Mouse (Mus musculus) heart, adult 2 months (tissue): Measurements from ENCODE around the gene Tbc1d14. TPM values are rescaled to one million over a fixed set of nuclear protein-coding genes. Genes with fewer than 3 reads are reported as not detected.
A peak's percentile ranks its signal among the peaks of the same experiment; 100 is the strongest.

ENCODE experiments used
- DNase-seq, 2 experiments: peaks; one replicate each; pipeline ENCODE4 v3.0.0; 2021
- H3K27ac ChIP-seq: fragments of 200-600 bp; 2 replicates; pipeline ENCODE4 v1.8.1; 2022
- H3K27me3 ChIP-seq: fragments of 200-500 bp; 2 replicates; pipeline ENCODE4 v1.6.1; 2012; ENCODE audit warnings: mild to moderate bottlenecking, low read length, inconsistent platforms, mixed read lengths; ENCODE audit not compliant: control insufficient read depth, insufficient read depth
- H3K36me3 ChIP-seq: fragments of 200-500 bp; 2 replicates; pipeline ENCODE4 v1.6.1; 2012; ENCODE audit warnings: low read length, inconsistent platforms; ENCODE audit not compliant: control insufficient read depth, insufficient read depth
- H3K4me1 ChIP-seq: fragments of 200-500 bp; 2 replicates; pipeline ENCODE4 v1.6.1; 2011; ENCODE audit warnings: low read length; ENCODE audit not compliant: control insufficient read depth, insufficient read depth
- H3K4me3 ChIP-seq: fragments of 200-600 bp; 2 replicates; pipeline ENCODE4 v1.8.1; 2022
- H3K79me2 ChIP-seq: fragments of 200-500 bp; replicated peaks from 2 replicates; pipeline ENCODE4 v1.6.1; 2012; ENCODE audit warnings: mild to moderate bottlenecking, inconsistent platforms, low read length, moderate library complexity, mixed read lengths; ENCODE audit not compliant: control insufficient read depth, insufficient read depth
- H3K9ac ChIP-seq: fragments of 200-500 bp; 2 replicates; pipeline ENCODE4 v1.6.1; 2012; ENCODE audit warnings: low read depth, mild to moderate bottlenecking, control low read depth, inconsistent platforms, low read length, mixed read lengths
- CTCF ChIP-seq: fragments of 200-600 bp; IDR thresholded peaks from 2 replicates; pipeline ENCODE4 v1.8.1; 2022; ENCODE audit warnings: antibody characterized with exemption, mild to moderate bottlenecking, moderate library complexity
- EP300 ChIP-seq: fragments of 200-500 bp; IDR thresholded peaks from 2 replicates; pipeline ENCODE4 v1.6.1; 2011; ENCODE audit warnings: low read depth, low read length, control low read depth; ENCODE audit not compliant: insufficient read depth
- POLR2A ChIP-seq: fragments of 200-500 bp; IDR thresholded peaks from 2 replicates; pipeline ENCODE4 v1.6.1; 2011; ENCODE audit warnings: mild to moderate bottlenecking, low read depth, low read length, control low read depth; ENCODE audit not compliant: insufficient read depth
- WGBS: fragments of 180-500 bp; shearing (Covaris S2); methylation state at CpG from one replicate; pipeline ENCODE4 v1.1.7; 2018; 5-methylcytosine and 5-hydroxymethylcytosine counted together
- intact Hi-C: fragments of 180-260 bp; cut with DNase I; formaldehyde crosslinking; loops from one replicate; pipeline ENCODE4 v1.15.1; 2025
- polyA plus RNA-seq: library from polyadenylated mRNA; depleted of rRNA; stranded (reverse); fragments of >200 nt; gene quantifications from 2 replicates; pipeline ENCODE4 v1.2.3, GENCODE M21; 2012
- total RNA-seq, 2 experiments: library from RNA; stranded (reverse); gene quantifications; 2 replicates each; pipeline ENCODE4 v1.2.3; 2021

The Tbc1d14 gene
- total and polyA plus RNA-seq, 3 experiments, result 11.7 to 13.0 (median 12.4) TPM

- H3K36me3 ChIP-seq, result peaks cover 8% of the 10 kb centered on the region; the same call in 1 of the 2 replicates
- TF ChIP-seq POLR2A, result no peak
- no peak for TF ChIP-seq CTCF
- TF ChIP-seq EP300, result no peak
These were observed 22.4 kb downstream of the Tbc1d14 start for GRCm38 (mm10) chr5:36570546-36571245.

GRCm38 (mm10) chr5:36570098-36570497 lies 23.0 kb downstream of the Tbc1d14 start:
- 90% methylated on average over 7 of the region's 7 CpGs for WGBS
- Histone ChIP-seq H3K79me2 (peaks cover 2% of the 10 kb centered on the region), H3K27me3 (no peaks in the 10 kb centered on the region), H3K4me3 (no peak overlapping the region), H3K4me1 (peaks cover 15% of the 10 kb centered on the region), H3K36me3 (peaks cover 8% of the 10 kb centered on the region; the same call in 1 of the 2 replicates), H3K9ac (no peak overlapping the region), H3K27ac (no peak overlapping the region)
- no peak for TF ChIP-seq CTCF
- no peak for DNase-seq
- intact Hi-C loops, result no loop called here

More at GRCm38 (mm10) chr5:36570546-36571245, 22.4 kb downstream of the Tbc1d14 start:
- WGBS, result 71% methylated on average over 4 of the region's 4 CpGs
- H3K27me3 ChIP-seq, result no peaks in the 10 kb centered on the region
- peaks cover 19% of the 10 kb centered on the region for H3K4me1 ChIP-seq
- peaks cover 2% of the 10 kb centered on the region for H3K79me2 ChIP-seq
- no peak for DNase-seq
- no peak overlapping the region for H3K27ac ChIP-seq
- intact Hi-C loops, result no loop called here
- H3K4me3 ChIP-seq, result no peak overlapping the region
- no peak overlapping the region for H3K9ac ChIP-seq

DNA sequence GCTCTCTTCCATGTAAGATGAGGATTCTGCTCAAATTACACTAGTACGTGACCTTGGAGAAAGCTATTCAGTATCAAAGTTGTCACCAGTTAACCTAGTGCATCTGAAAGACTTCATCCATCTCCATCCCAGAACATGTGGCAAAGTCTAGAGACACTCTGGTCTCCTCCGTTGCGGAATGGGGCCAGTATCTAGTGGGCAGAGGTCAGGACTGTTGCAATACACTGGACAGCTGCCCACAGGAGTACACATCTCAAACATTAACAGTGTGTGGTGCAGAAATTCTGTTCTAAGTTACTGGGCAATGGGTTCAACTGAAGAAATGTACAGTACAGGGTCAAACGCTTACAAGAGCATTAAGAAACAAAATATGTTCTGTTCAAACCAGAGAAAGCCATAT lies 25.0 kb downstream of the Tbc1d14 start:
- intact Hi-C loops, result no loop called here

GRCm38 (mm10) chr5:36567627-36568026 lies 25.4 kb downstream of the Tbc1d14 start:
- H3K4me3 ChIP-seq, result no peak overlapping the region
- intact Hi-C loops, result no loop called here
- no peak overlapping the region for H3K9ac ChIP-seq
- no peaks in the 10 kb centered on the region for H3K27me3 ChIP-seq
- peaks cover 9% of the 10 kb centered on the region for H3K4me1 ChIP-seq
- peaks cover 2% of the 10 kb centered on the region; the same call in 1 of the 2 replicates for H3K36me3 ChIP-seq
- H3K79me2 ChIP-seq, result peaks cover 2% of the 10 kb centered on the region
- WGBS, result 38% methylated on average over 2 of the region's 2 CpGs
- TF ChIP-seq POLR2A (no peak), CTCF (no peak), EP300 (no peak)
- no peak overlapping the region for H3K27ac ChIP-seq
- no peak for DNase-seq

More for the DNA sequence above, 25.0 kb downstream of the Tbc1d14 start:
- DNase-seq, result peak in 1 of 2 experiments; percentile 29
- peaks cover 2% of the 10 kb centered on the region for H3K79me2 ChIP-seq
- no peak overlapping the region for H3K9ac ChIP-seq
- peaks cover 9% of the 10 kb centered on the region for H3K4me1 ChIP-seq
- no peaks in the 10 kb centered on the region for H3K27me3 ChIP-seq
- H3K36me3 ChIP-seq, result peaks cover 2% of the 10 kb centered on the region; the same call in 1 of the 2 replicates
- WGBS, result 69% methylated on average over 4 of the region's 4 CpGs
- no peak for TF ChIP-seq EP300
- TF ChIP-seq CTCF, result no peak
- no peak for TF ChIP-seq POLR2A
- H3K4me3 ChIP-seq, result no peak overlapping the region
- no peak overlapping the region for H3K27ac ChIP-seq

DNA sequence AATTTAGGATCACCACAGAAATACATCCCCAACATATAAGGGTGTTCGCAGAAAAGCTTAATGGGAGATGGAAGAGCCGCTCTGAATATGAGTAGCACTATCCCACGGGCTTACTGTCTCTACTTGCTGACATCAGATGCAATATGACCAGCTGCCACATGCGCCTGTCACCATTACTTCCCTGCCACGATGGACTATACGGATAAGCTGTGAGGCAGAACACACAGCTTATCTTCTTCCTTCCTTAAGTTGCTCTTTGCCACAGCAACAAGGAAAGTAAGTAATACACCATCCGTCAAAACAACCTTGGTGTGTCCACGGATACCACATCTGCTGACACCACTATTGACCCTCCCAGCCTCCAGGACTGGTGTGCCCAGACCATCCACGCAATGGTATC lies 28.5 kb downstream of the Tbc1d14 start:
- no peak overlapping the region for H3K9ac ChIP-seq
- TF ChIP-seq POLR2A (no peak), EP300 (no peak), CTCF (no peak)
- H3K36me3 ChIP-seq, result peaks cover 2% of the 10 kb centered on the region
- H3K79me2 ChIP-seq, result no peaks in the 10 kb centered on the region; the same call in 1 of the 2 replicates
- no peak overlapping the region for H3K27ac ChIP-seq
- DNase-seq, result no peak
- no peak overlapping the region for H3K4me3 ChIP-seq
- WGBS, result 55% methylated on average over 9 of the region's 9 CpGs
- intact Hi-C loops, result no loop called here
- H3K4me1 ChIP-seq, result peaks cover 11% of the 10 kb centered on the region
- H3K27me3 ChIP-seq, result no peaks in the 10 kb centered on the region

GRCm38 (mm10) chr5:36563741-36564140 lies 29.3 kb downstream of the Tbc1d14 start:
- 79% methylated on average over 6 of the region's 6 CpGs for WGBS
- H3K27me3 ChIP-seq, result no peaks in the 10 kb centered on the region
- peaks cover 11% of the 10 kb centered on the region for H3K4me1 ChIP-seq
- H3K27ac ChIP-seq, result no peak overlapping the region
- H3K9ac ChIP-seq, result no peak overlapping the region
- TF ChIP-seq EP300, result no peak
- no peak for TF ChIP-seq CTCF
- no peak for TF ChIP-seq POLR2A
- H3K4me3 ChIP-seq, result no peak overlapping the region
- DNase-seq, result peak in 1 of 2 experiments; percentile 38
- no peaks in the 10 kb centered on the region; the same call in 1 of the 2 replicates for H3K79me2 ChIP-seq
- intact Hi-C loops, result no loop called here
- peaks cover 2% of the 10 kb centered on the region for H3K36me3 ChIP-seq
